Mouse (Mus musculus) small intestine, adult 2 months (tissue): ENCODE measurements around the gene Ass1. TPM values are rescaled to one million over a fixed set of nuclear protein-coding genes. Genes with fewer than 3 reads are reported as not detected.
"Not testable (repeated sequence)": the region's sequence is repeated elsewhere in the genome, so short reads cannot be mapped to it uniquely, and the experiment has no call there.

ENCODE experiments used
- H3K27ac ChIP-seq: fragments of 200-500 bp; 2 replicates; pipeline ENCODE4 v1.5.1; 2012; ENCODE audit warnings: low read depth, low read length, control low read depth, inconsistent platforms; ENCODE audit not compliant: insufficient read depth
- H3K27me3 ChIP-seq: fragments of 200-500 bp; 2 replicates; pipeline ENCODE4 v1.6.1; 2012; ENCODE audit warnings: mild to moderate bottlenecking, moderate library complexity, low read length, inconsistent platforms; ENCODE audit not compliant: control insufficient read depth, insufficient read depth
- H3K36me3 ChIP-seq: fragments of 200-500 bp; 2 replicates; pipeline ENCODE4 v1.6.1; 2012; ENCODE audit warnings: mild to moderate bottlenecking, low read length, control low read depth, inconsistent platforms; ENCODE audit not compliant: control insufficient read depth, insufficient read depth
- H3K4me1 ChIP-seq: fragments of 200-500 bp; 2 replicates; pipeline ENCODE4 v1.6.1; 2012; ENCODE audit warnings: low read length, inconsistent platforms, mixed read lengths; ENCODE audit not compliant: control insufficient read depth, insufficient read depth, insufficient read length
- H3K4me3 ChIP-seq: fragments of 200-500 bp; 2 replicates; pipeline ENCODE4 v1.5.1; 2012; ENCODE audit warnings: low read depth, mild to moderate bottlenecking, control low read depth, inconsistent platforms, low read length, moderate library complexity
- CTCF ChIP-seq: fragments of 200-500 bp; IDR thresholded peaks from 2 replicates; pipeline ENCODE4 v1.5.1; 2012; ENCODE audit warnings: low read depth, mild to moderate bottlenecking, control low read depth, inconsistent platforms, low read length, moderate library complexity, mixed read lengths; ENCODE audit not compliant: insufficient replicate concordance, insufficient read length; ENCODE audit errors: extremely low read depth
- POLR2A ChIP-seq: fragments of 200-500 bp; IDR thresholded peaks from 2 replicates; pipeline ENCODE4 v1.6.1; 2012; ENCODE audit warnings: low read depth, mild to moderate bottlenecking, control low read depth, inconsistent platforms, low read length, moderate library complexity
- WGBS: fragments of 180-500 bp; shearing (Covaris S2); methylation state at CpG from one replicate; pipeline ENCODE4 v1.1.7; 2018; 5-methylcytosine and 5-hydroxymethylcytosine counted together
- polyA plus RNA-seq: library from polyadenylated mRNA; depleted of rRNA; stranded (reverse); fragments of >200 nt; gene quantifications from 2 replicates; pipeline ENCODE4 v1.2.3, GENCODE M21; 2012; rRNA removed

Ass1 gene
- polyA plus RNA-seq, 1 experiment, result 5.2 TPM

DNA sequence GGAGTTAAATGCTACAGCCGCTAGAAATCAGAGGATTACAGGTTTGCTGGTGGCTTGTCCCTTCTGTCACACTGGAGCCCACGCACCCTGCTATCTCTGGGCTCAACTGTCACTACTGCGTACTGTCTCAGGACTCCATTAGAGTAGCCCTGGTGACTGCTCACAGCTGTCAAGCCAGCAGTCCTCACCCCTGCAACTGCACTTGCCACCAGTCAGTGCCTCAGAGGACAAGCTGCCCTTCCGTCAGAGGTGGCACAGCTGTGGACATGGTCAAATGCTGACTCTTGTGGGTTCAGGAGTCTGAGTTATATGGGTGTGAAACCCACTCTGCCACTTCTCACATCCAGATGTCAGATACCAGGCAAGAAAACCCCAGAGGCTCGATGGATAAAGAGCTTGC lies 68.7 kb downstream of the Ass1 start:
- H3K36me3 ChIP-seq, result no peaks in the 10 kb centered on the region
- H3K4me1 ChIP-seq, result peaks cover 13% of the 10 kb centered on the region; the same call in 1 of the 2 replicates
- H3K27ac ChIP-seq, result no peak overlapping the region
- no peaks in the 10 kb centered on the region for H3K27me3 ChIP-seq
- WGBS, result 78% methylated on average over 5 of the region's 5 CpGs
- TF ChIP-seq CTCF (no peak), POLR2A (no peak)
- no peak overlapping the region for H3K4me3 ChIP-seq

DNA sequence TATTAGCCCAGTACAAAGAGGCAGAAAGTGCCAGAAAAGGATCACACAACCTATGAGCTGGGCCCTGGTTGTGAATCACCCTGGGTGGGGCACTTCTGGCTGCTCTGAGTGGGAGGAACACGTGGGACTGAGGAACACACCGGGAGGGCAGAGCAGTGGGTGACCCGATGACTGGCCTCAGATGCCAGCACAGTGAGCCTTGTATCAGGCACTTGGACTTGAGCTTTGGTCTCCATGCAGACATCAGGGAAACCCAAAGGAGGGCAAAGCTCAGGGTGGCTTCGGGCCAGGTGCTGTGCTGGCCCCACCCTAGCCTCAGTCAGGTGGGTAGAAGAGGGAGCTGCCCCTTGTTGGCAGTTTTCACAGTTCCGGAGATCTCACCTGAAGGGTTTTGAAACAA lies 71.6 kb downstream of the Ass1 start:
- no peak for TF ChIP-seq POLR2A
- TF ChIP-seq CTCF, result no peak
- Histone ChIP-seq H3K27ac (no peak overlapping the region; the same call in 1 of the 2 replicates), H3K36me3 (no peaks in the 10 kb centered on the region), H3K27me3 (no peaks in the 10 kb centered on the region), H3K4me1 (peaks cover 13% of the 10 kb centered on the region; the same call in 1 of the 2 replicates), H3K4me3 (no peak overlapping the region)
- WGBS, result 34% methylated on average over 5 of the region's 5 CpGs

DNA sequence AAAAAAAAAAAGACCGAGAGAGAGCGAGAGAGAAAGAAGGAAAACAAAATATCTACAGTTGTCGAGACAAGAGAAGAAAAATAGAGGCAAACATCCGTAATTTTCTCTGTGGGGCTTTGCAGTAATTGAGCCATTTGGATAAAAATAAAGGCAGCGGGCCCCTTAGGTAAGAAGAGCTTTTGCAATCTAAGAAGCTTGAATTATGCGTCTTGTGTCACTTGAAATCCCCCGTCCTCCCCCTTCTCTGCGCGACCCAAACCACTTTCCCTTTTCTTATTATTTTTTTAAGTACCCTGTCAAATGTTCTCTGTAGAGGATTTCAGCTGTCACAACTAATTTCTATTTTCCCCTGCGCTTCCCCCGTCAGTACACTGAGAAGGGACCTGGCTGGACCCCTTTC lies 77.7 kb downstream of the Ass1 start:
- Histone ChIP-seq H3K27ac (no peak overlapping the region), H3K4me1 (no peaks in the 10 kb centered on the region), H3K4me3 (no peak overlapping the region), H3K36me3 (no peaks in the 10 kb centered on the region), H3K27me3 (no peaks in the 10 kb centered on the region)
- TF ChIP-seq CTCF (no peak), POLR2A (no peak)
- 69% methylated on average over 11 of the region's 11 CpGs for WGBS

DNA sequence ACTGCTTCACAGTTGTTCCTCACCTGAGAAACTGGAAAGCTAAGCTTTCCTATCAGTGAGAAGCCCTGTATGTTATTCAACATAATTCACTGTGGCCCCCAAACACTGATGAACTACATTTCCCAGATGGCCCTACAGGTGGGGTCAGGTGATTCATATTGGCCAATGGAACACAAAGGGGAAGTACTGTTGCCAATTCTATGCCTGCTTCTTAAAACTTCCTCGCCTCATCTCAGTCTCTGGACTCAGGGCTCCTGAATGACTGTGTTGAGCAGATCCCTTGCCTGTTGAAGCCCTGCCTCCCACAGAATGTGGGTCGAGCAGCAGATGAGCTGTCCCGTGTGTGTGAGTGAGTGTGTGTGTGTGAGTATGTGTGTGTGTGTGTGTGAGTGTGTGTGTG lies 80.5 kb downstream of the Ass1 start:
- Histone ChIP-seq H3K4me1 (no peaks in the 10 kb centered on the region), H3K36me3 (no peaks in the 10 kb centered on the region), H3K27me3 (no peaks in the 10 kb centered on the region), H3K27ac (no peak overlapping the region), H3K4me3 (no peak overlapping the region)
- 86% methylated on average over 3 of the region's 3 CpGs for WGBS
- TF ChIP-seq CTCF, result no peak
- no peak for TF ChIP-seq POLR2A

DNA sequence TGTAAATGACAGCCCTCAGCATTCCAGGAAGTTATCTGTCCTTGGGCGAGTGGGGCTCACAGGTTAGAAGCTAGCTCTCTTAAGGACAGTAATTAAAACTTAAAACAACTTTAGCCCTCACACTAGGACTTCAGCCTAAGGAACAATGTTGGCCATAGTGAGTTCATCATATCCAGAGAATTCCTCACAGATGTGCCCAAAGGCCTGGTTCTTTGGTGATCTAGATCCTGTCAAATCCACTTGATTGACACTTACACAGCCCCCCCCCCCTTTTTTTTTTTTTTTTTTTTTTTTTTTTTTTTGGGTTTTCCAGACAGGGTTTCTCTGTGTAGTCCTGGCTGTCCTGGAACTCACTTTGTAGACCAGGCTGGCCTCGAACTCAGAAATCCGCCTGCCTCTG lies 81.3 kb downstream of the Ass1 start:
- not testable (repeated sequence) for H3K4me3 ChIP-seq, H3K27me3 ChIP-seq, H3K27ac ChIP-seq, H3K4me1 ChIP-seq, H3K36me3 ChIP-seq
- 81% methylated on average over 2 of the region's 3 CpGs for WGBS

DNA sequence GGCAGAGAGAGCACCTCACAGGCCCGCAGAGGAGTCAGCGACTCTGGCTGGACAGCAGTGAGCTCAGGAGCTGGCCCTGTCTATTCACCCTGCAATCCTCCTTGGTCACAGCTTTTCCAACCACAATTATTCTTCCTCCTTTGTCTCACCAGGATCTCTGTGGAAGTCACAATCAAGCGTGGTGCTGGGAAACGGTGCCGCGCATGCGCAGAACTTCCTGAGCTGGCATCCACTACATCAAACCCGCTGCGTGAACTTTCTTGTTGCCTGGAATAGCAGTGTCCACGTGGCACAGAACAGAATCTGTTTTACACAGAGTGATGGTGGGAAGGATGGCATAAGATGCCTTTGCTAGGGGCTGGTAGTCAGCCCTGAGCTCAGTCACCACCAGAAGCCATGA lies 82.0 kb downstream of the Ass1 start:
- no peak overlapping the region for H3K27ac ChIP-seq
- no peaks in the 10 kb centered on the region for H3K4me1 ChIP-seq
- TF ChIP-seq CTCF (no peak), POLR2A (no peak)
- 87% methylated on average over 10 of the region's 10 CpGs for WGBS
- H3K4me3 ChIP-seq, result no peak overlapping the region
- no peaks in the 10 kb centered on the region for H3K27me3 ChIP-seq
- no peaks in the 10 kb centered on the region for H3K36me3 ChIP-seq

DNA sequence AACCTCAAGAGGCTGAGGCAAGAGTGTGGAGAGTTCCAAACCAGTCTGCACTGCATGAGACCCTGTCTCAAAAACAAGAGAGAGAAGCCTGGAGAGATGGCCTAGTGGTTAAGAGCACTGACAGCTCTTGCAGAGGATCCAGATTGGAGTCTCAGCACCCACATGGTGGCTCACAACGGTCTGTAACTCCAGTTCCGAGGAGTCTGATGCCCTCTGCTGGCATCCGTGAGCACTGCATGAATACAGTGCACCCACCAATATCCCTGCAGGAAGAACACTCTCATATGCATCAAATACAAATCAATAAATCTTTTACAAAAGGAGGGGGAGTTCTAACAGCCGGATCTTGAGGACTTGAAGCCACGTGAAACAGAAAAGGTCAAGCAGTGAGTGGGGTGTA lies 84.6 kb downstream of the Ass1 start:
- H3K4me1 ChIP-seq, result no peaks in the 10 kb centered on the region
- H3K27me3 ChIP-seq, result no peaks in the 10 kb centered on the region
- H3K36me3 ChIP-seq, result no peaks in the 10 kb centered on the region
- H3K27ac ChIP-seq, result no peak overlapping the region
- H3K4me3 ChIP-seq, result no peak overlapping the region
- peak; percentile 46; the same call in 1 of the 2 replicates for TF ChIP-seq CTCF
- no peak for TF ChIP-seq POLR2A
- 79% methylated on average over 5 of the region's 5 CpGs for WGBS

Other genes with a start within 250 kb of the Ass1 start
- gene Ncs1, start 224.4 kb upstream of the Ass1 start, polyA plus RNA-seq, result 0.75 and 0.95 TPM in 2 replicates
- 87.3 and 147 TPM in 2 replicates for gene Hmcn2, start 155.8 kb upstream of the Ass1 start, polyA plus RNA-seq
- gene Fubp3, start 102.4 kb downstream of the Ass1 start, polyA plus RNA-seq, result 16.5 and 23.3 TPM in 2 replicates
- 0.04 TPM in 1 of 2 replicates, not detected in the other for gene Prdm12, start 169.8 kb downstream of the Ass1 start, polyA plus RNA-seq
- 2.5 and 4.0 TPM in 2 replicates for gene Exosc2, start 200.5 kb downstream of the Ass1 start, polyA plus RNA-seq
- gene Abl1, start 218.2 kb downstream of the Ass1 start, polyA plus RNA-seq, result 28.0 and 55.5 TPM in 2 replicates